Mouse (Mus musculus) hindbrain, embryonic 11.5 days (tissue): ENCODE results near the gene Fgf22. TPM values are rescaled to one million over a fixed set of nuclear protein-coding genes. Genes with fewer than 3 reads are reported as not detected.

Source experiments
- ATAC-seq: fragments of 200-750 bp; cut with Nextera tagmentation; 2 replicates; pipeline ENCODE4 v1.8.0; 2017; ENCODE audit warnings: mild to moderate bottlenecking, moderate TSS enrichment, moderate library complexity; ENCODE audit not compliant: low FRiP score
- DNase-seq: peaks from one replicate; pipeline ENCODE4 v3.0.0-alpha.2; 2015; ENCODE audit warnings: low spot score
- H3K27ac ChIP-seq: fragments of 300-500 bp; sonication (generic); 2 replicates; pipeline ENCODE4 v1.5.1; 2014; ENCODE audit warnings: mild to moderate bottlenecking, low read depth, low read length
- H3K27me3 ChIP-seq: fragments of 300-500 bp; sonication (generic); 2 replicates; pipeline ENCODE4 v1.6.1; 2014; ENCODE audit warnings: mild to moderate bottlenecking, low read length, moderate library complexity, mixed read lengths; ENCODE audit not compliant: control insufficient read depth, insufficient read depth
- H3K36me3 ChIP-seq: fragments of 300-500 bp; sonication (generic); 2 replicates; pipeline ENCODE4 v1.6.1; 2014; ENCODE audit warnings: mild to moderate bottlenecking, low read length, moderate library complexity, mixed read lengths; ENCODE audit not compliant: control insufficient read depth, insufficient read depth
- H3K4me1 ChIP-seq: fragments of 300-500 bp; sonication (generic); replicated peaks from 2 replicates; pipeline ENCODE4 v1.6.1; 2014; ENCODE audit warnings: low read length, mixed read lengths; ENCODE audit not compliant: control insufficient read depth, insufficient read depth
- H3K4me2 ChIP-seq: fragments of 300-500 bp; sonication (generic); replicated peaks from 2 replicates; pipeline ENCODE4 v1.6.1; 2014; ENCODE audit warnings: mild to moderate bottlenecking, low read depth, low read length
- H3K4me3 ChIP-seq: fragments of 300-500 bp; sonication (generic); 2 replicates; pipeline ENCODE4 v1.5.1; 2014; ENCODE audit warnings: low read depth, low read length
- H3K9ac ChIP-seq: fragments of 300-500 bp; sonication (generic); 2 replicates; pipeline ENCODE4 v1.6.1; 2014; ENCODE audit warnings: low read depth, low read length
- H3K9me3 ChIP-seq: fragments of 300-500 bp; sonication (generic); 2 replicates; pipeline ENCODE4 v1.6.1; 2016; ENCODE audit warnings: low read length; ENCODE audit not compliant: control insufficient read depth
- WGBS: fragments of 180-500 bp; shearing (Covaris S2); extraction: QIAGEN DNeasy Blood & Tissue Kit; methylation state at CpG from one replicate; pipeline ENCODE4 v1.1.7; 2014; 5-methylcytosine and 5-hydroxymethylcytosine counted together
- polyA plus RNA-seq: library from polyadenylated mRNA; unstranded; fragments of >200 nt; fragmentation: Nextera tagmentation; extraction: Ambion mirVana; gene quantifications from 2 replicates; pipeline ENCODE4 v1.2.1, GENCODE M21; 2014

Gene Fgf22
- polyA plus RNA-seq, 1 experiment from 2014 or later = 0.48 TPM

DNA sequence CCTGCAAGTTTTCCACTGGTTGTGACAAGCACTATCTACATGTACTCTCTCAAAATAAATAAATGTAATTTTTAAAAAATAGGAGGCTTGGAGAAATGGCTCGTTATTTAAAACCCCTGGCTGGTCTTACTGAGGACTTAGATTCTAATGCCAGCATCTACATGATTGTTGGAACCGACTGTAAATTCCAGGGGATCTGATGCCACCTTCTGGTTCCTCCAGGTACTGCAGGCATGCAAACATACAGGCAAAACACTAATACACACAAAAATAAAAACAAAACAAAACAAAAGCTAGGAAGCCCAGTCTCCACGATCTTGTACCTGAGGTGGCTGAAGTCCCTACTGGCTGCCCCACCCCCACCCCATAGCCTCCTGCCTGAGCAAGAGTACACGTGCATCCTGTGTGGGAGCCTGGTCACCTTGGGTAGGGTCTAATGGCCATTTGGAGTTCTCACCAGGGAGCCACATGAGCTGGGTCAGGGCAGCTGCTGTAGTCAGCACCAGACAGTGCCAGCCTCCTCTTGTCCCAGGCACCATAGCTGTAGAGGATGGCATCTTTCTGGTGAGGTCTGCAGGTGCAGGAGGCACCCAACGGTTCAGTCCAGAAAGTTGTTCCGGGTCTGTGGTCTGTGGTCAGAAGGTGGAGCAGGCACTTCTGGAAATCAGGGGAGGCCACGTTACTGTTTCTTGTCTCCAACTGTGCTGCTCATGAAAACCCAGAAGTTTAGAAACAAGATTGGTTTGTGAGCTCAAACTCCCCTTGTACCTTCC, 33.7 kb downstream of the Fgf22 start:
- DNase-seq (peak; percentile 83), ATAC-seq (no peak)
- WGBS = 41% methylated on average over 7 of the region's 7 CpGs
- no peaks in the 10 kb centered on the region; the same call in 1 of the 2 replicates for H3K4me1 ChIP-seq
- H3K9me3 ChIP-seq = no peaks in the 10 kb centered on the region
- H3K36me3 ChIP-seq = no peaks in the 10 kb centered on the region
- no peak overlapping the region for H3K4me2 ChIP-seq
- no peak overlapping the region for H3K4me3 ChIP-seq
- no peak overlapping the region for H3K27ac ChIP-seq
- H3K27me3 ChIP-seq = no peaks in the 10 kb centered on the region
- H3K9ac ChIP-seq = no peak overlapping the region

DNA sequence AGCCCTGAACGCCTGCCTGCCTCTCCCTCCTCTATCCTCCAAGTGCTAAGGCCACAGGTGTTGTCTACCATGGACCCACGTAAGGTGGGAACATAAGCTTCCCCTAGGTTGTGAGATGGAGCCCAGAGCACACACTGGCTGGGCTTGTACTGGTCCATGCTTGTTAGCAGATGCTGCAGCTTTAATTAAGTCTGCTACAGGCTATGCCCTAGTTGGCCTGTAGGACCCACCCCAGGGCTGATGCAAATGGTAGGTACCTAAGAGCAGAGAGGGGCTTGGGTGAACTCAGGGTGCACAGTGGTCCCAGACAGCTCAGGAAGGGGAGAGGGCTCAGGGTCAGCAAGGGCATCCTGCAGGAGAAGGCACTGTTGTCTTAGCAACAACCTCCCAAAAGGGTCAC, 34.7 kb downstream of the Fgf22 start:
- H3K36me3 ChIP-seq = no peaks in the 10 kb centered on the region
- no peak overlapping the region for H3K9ac ChIP-seq
- H3K4me3 ChIP-seq = no peak overlapping the region
- no peaks in the 10 kb centered on the region for H3K9me3 ChIP-seq
- H3K27me3 ChIP-seq = no peaks in the 10 kb centered on the region
- 56% methylated on average over 2 of the region's 2 CpGs for WGBS
- H3K4me2 ChIP-seq = no peak overlapping the region
- no peaks in the 10 kb centered on the region; the same call in 1 of the 2 replicates for H3K4me1 ChIP-seq
- DNase-seq = no peak
- H3K27ac ChIP-seq = no peak overlapping the region
- no peak for ATAC-seq

DNA sequence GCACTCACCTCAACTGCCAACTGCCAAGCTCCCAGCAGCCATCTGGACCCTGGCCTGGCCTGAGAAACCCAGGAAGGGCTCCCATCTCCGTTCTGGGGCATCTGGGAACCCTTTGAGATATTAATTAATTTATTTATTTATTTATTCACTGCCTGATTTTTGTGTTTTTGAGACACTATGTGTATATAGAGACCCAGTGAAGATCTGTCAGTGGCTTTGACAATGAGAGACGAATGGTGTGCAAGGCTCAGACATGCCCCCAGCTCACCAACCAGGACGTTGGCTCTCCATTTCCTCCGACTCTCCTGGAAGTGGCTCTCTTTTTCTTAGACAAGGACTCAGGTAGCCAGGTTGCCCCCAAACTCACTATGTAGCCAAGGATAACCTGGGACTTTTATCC, 36.0 kb downstream of the Fgf22 start, which contains the start of gene Prss57:
Prss57 (minus strand) TSS at position 101 of the 400 bp plus-strand sequence.
- WGBS = 91% methylated on average over 4 of the region's 4 CpGs
- Histone ChIP-seq H3K4me1 (no peaks in the 10 kb centered on the region; the same call in 1 of the 2 replicates), H3K27ac (no peak within 1 kb of the TSS), H3K9ac (no peak within 1 kb of the TSS), H3K9me3 (no peaks in the 10 kb centered on the region), H3K36me3 (no peaks in the 10 kb centered on the region), H3K4me2 (no peak within 1 kb of the TSS), H3K4me3 (no peak within 1 kb of the TSS), H3K27me3 (no peaks in the 10 kb centered on the region)
- DNase-seq (no peak), ATAC-seq (no peak)

DNA sequence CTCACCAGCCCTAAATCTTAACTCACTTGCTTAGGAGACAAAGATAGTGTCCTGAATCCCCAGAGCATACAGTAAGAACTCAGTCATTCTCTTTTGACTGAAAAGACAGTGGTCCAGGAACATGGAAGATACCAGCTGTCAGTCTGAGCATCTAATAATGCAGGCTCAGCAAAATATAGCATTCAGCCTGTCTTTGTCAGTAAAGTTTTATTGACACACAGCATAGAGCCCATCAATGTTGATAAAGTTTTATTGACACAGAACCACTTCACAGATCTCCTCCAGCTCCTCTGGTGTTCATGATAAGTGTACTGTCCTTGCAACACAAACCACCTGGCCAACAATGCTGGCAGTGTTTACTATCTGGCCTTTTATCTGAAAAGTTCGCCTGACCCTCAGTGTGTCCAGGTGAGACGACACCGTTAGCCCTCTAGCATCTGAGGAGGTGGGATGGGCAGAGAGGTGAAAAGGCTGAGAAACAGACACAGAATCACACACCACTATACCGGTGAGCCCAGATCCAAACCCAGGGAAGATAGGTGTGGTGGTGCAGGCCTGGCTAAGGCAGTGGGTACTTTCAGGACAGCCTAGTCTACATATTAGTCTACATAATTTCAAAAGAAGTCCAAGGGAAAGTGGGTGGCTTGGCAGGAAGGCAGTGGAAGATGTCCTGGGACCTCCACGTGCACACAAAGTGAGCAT, 37.6 kb downstream of the Fgf22 start:
- no peak overlapping the region for H3K9ac ChIP-seq
- 88% methylated on average over 5 of the region's 5 CpGs for WGBS
- H3K27me3 ChIP-seq = no peaks in the 10 kb centered on the region
- no peak overlapping the region for H3K4me3 ChIP-seq
- H3K9me3 ChIP-seq = no peaks in the 10 kb centered on the region
- H3K4me1 ChIP-seq = peaks cover 3% of the 10 kb centered on the region; the same call in 1 of the 2 replicates
- no peak for ATAC-seq
- no peaks in the 10 kb centered on the region for H3K36me3 ChIP-seq
- no peak overlapping the region for H3K4me2 ChIP-seq
- no peak for DNase-seq
- H3K27ac ChIP-seq = no peak overlapping the region

DNA sequence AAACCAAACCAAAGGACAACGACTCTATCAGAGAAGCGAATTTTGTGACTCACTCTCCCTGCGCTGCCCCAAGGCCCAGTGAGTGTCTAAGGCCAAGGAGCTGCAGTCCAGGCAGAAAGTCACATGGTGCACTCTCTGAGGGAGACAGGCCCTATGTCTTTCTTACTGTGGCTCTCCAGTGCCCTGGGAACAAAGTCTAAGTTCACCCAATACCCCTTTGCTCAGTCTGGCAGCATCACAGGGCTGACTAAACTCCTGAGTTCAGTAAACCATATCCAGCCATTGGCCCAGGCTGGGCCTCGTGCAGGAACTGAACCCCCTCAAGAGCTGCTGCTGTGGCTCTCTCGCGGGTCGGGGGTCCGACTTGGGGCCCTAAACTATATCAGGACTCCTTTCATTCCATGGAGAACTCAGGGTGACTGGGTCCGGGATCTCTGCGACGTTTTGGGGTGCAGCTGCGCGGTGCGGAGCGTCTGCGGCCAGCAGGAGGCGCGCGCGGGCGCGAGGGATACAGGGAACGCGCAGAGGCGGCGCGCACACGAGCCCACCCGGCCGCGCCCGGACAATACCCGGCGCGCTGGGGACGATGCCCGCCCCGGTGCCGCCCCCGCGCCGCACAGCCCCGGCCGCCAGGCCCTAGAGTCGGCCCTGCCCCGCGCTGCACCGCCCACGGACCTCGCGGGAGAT, 38.3 kb downstream of the Fgf22 start, which contains the start of gene Palm:
Palm (plus strand) TSS at position 522 of the 687 bp plus-strand sequence.
- peak within 1 kb of the TSS; percentile 96 for H3K9ac ChIP-seq
- DNase-seq (peak; percentile 92), ATAC-seq (peak; percentile 67)
- peak within 1 kb of the TSS; percentile 86 for H3K27ac ChIP-seq
- peak within 1 kb of the TSS; percentile 91 for H3K4me2 ChIP-seq
- no peaks in the 10 kb centered on the region for H3K36me3 ChIP-seq
- H3K4me3 ChIP-seq = peak within 1 kb of the TSS; percentile 86
- 6% methylated on average over 47 of the region's 51 CpGs for WGBS
- H3K27me3 ChIP-seq = no peaks in the 10 kb centered on the region
- H3K4me1 ChIP-seq = peaks cover 3% of the 10 kb centered on the region; the same call in 1 of the 2 replicates
- H3K9me3 ChIP-seq = no peaks in the 10 kb centered on the region

DNA sequence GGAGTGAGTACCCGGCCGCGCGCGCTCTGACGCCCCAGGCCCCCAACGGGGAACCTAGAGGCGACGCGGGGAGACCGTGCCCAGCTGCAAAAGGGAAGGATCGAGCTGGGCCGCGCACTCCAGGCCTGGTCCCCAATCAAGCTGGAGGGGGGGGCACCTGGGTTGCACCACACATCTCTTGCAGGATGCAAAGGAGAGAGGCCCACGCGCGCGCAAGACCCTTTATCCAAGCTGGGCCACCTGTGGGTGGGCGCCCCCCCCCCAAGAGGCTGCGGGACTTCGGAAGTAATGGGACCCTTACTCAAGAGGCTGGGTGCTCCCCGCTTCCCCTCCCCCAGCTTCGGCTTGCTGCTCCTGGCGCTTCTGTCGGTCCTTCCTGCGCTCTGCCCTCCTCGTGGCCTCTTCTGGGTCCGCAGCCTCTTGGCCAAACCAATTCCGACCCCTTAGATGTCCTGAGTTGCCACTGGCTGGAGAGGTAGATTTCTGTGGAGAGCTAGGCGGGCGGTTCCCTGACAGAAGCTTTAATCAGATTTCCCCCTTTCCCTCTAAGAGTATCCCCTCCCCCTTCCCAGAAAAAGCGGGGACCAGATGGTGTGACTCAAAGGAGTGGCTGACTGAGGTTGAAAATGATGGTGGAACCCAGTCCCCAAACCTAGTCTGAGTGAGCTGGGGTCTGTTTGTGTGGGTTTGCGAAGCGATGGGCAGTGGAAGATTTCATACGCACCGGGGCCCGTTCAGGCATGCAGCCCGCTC, 39.0 kb downstream of the Fgf22 start:
- peak; percentile 48 for ATAC-seq
- WGBS = 2% methylated on average over 37 of the region's 38 CpGs

DNA sequence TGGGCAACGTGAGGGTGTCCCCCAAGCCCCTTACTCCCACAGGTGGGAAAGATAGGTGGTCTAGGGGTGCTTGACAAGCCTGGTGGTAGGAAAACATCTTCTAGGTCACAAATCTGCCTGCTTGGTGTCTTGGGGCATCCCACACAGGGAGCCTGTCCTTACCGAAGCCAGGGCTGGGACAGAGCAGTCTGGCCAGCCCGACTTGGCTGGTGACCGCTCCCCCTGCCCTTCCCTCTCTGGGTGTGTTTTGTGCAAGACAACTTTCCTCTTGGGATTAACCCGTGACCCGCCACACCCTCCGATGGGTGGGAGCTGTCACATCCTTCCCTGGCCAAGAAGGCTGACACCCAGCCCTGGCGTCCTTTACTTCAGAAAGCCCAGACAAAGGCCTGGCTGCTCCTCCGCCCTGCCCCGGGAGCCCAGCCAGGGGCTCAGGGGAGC, 39.6 kb downstream of the Fgf22 start:
- peak overlapping the region; percentile 96 for H3K9ac ChIP-seq
- WGBS = 5% methylated on average over 10 of the region's 10 CpGs
- DNase-seq (peak; percentile 53), ATAC-seq (peak; percentile 56)
- H3K4me1 ChIP-seq = peaks cover 3% of the 10 kb centered on the region; the same call in 1 of the 2 replicates
- peak overlapping the region; percentile 86 for H3K4me3 ChIP-seq
- H3K9me3 ChIP-seq = no peaks in the 10 kb centered on the region
- no peaks in the 10 kb centered on the region for H3K36me3 ChIP-seq
- peak overlapping the region; percentile 91 for H3K4me2 ChIP-seq
- peak overlapping the region; percentile 86 for H3K27ac ChIP-seq
- H3K27me3 ChIP-seq = no peaks in the 10 kb centered on the region

More for the DNA sequence above, 39.0 kb downstream of the Fgf22 start:
- H3K9ac ChIP-seq = peak overlapping the region; percentile 96
- H3K9me3 ChIP-seq = no peaks in the 10 kb centered on the region
- peak overlapping the region; percentile 91 for H3K4me2 ChIP-seq
- peaks cover 3% of the 10 kb centered on the region; the same call in 1 of the 2 replicates for H3K4me1 ChIP-seq
- H3K36me3 ChIP-seq = no peaks in the 10 kb centered on the region
- H3K27ac ChIP-seq = peak overlapping the region; percentile 86
- no peaks in the 10 kb centered on the region for H3K27me3 ChIP-seq
- H3K4me3 ChIP-seq = peak overlapping the region; percentile 86
- peak; percentile 68 for DNase-seq

DNA sequence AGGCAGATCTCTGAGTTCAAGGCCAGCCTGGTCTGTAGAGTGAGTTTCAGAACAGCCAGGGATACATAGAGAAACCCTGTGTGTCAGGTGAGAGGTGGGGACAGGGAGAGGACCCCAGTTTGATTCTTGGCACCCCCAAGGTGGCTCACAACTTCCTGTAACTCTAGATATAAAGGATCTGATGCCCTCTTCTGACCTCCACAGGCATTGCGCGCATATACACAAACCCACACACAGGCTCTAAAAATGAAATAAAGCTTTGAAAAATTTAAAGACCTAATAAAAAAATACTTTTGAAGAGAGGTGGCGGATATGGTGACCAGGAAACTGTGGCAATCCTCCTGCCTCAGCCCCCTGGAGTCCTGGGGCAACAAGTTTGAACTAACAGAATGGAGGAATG, 41.0 kb downstream of the Fgf22 start:
- Histone ChIP-seq H3K4me1 (peaks cover 3% of the 10 kb centered on the region; the same call in 1 of the 2 replicates), H3K4me3 (no peak overlapping the region), H3K9me3 (no peaks in the 10 kb centered on the region), H3K27me3 (no peaks in the 10 kb centered on the region), H3K4me2 (no peak overlapping the region), H3K9ac (no peak overlapping the region), H3K36me3 (no peaks in the 10 kb centered on the region), H3K27ac (no peak overlapping the region)
- DNase-seq (no peak), ATAC-seq (no peak)
- WGBS = 97% methylated on average over 3 of the region's 3 CpGs
